Mouse (Mus musculus) MEL (cell line): Measurements from ENCODE around the gene Xpot. TPM values are rescaled to one million over a fixed set of nuclear protein-coding genes. Genes with fewer than 3 reads are reported as not detected.

ENCODE experiments used
- DNase-seq: peaks from one replicate; pipeline ENCODE4 v3.0.0; 2011; ENCODE audit warnings: low read depth, low spot score
- H3K27ac ChIP-seq: 2 replicates; pipeline ENCODE4 v1.5.1; 2012; ENCODE audit warnings: low read depth, mild to moderate bottlenecking, control low read depth, low read length, moderate library complexity; ENCODE audit not compliant: control insufficient read depth
- H3K27me3 ChIP-seq, 2 experiments: fragments of 150-350 bp in 1 of 2; sonication (generic) in 1 of 2; 2 replicates each; pipeline ENCODE4 v1.6.1; 2012; ENCODE audit warnings: low read length in 2 of 2, mild to moderate bottlenecking in 2 of 2, improper control_type of control experiment in 1 of 2, moderate library complexity in 1 of 2; ENCODE audit not compliant: insufficient read depth in 2 of 2, control insufficient read depth in 1 of 2
- H3K36me3 ChIP-seq, 2 experiments: 2 replicates each; pipeline ENCODE4 v1.6.1; 2012 to 2014; ENCODE audit warnings: low read length in 2 of 2, improper control_type of control experiment in 1 of 2, inconsistent platforms in 1 of 2, mild to moderate bottlenecking in 1 of 2; ENCODE audit not compliant: insufficient read depth in 2 of 2, control insufficient read depth in 1 of 2
- H3K4me1 ChIP-seq, 2 experiments: fragments of 150-350 bp in 1 of 2; sonication (generic) in 1 of 2; 2 replicates each; pipeline ENCODE4 v1.6.1; 2012; ENCODE audit warnings: low read length in 2 of 2, improper control_type of control experiment in 1 of 2, mild to moderate bottlenecking in 1 of 2; ENCODE audit not compliant: insufficient read depth in 2 of 2, control insufficient read depth in 1 of 2
- H3K4me3 ChIP-seq, 2 experiments: fragments of 150-350 bp in 1 of 2; sonication (generic) in 1 of 2; 2 replicates each; pipeline ENCODE4 v1.5.1; 2012; ENCODE audit warnings: low read depth in 2 of 2, low read length in 2 of 2, mild to moderate bottlenecking in 2 of 2, moderate library complexity in 2 of 2, control low read depth in 1 of 2, improper control_type of control experiment in 1 of 2; ENCODE audit not compliant: control insufficient read depth in 1 of 2, insufficient read depth in 1 of 2
- H3K79me2 ChIP-seq: 2 replicates; pipeline ENCODE4 v1.6.1; 2012; ENCODE audit warnings: mild to moderate bottlenecking, low read length, moderate library complexity; ENCODE audit not compliant: control insufficient read depth, poor library complexity, insufficient read depth
- H3K9ac ChIP-seq: 2 replicates; pipeline ENCODE4 v1.6.1; 2012; ENCODE audit warnings: low read depth, mild to moderate bottlenecking, control low read depth, low read length, moderate library complexity; ENCODE audit not compliant: control insufficient read depth, poor library complexity, severe bottlenecking
- H3K9me3 ChIP-seq: fragments of 150-350 bp; sonication (generic); replicated peaks from 2 replicates; pipeline ENCODE4 v1.6.1; 2012; ENCODE audit warnings: mild to moderate bottlenecking, low read length, improper control_type of control experiment, moderate library complexity; ENCODE audit not compliant: insufficient read depth
- BHLHE40 ChIP-seq: IDR thresholded peaks from 2 replicates; pipeline ENCODE4 v1.6.1; 2012; ENCODE audit warnings: low read depth, mild to moderate bottlenecking, inconsistent platforms, low read length, improper control_type of control experiment, borderline replicate concordance
- ELF1 ChIP-seq: IDR thresholded peaks from 2 replicates; pipeline ENCODE4 v1.6.1; 2014; ENCODE audit warnings: low read depth, mild to moderate bottlenecking, inconsistent platforms, low read length, improper control_type of control experiment, moderate library complexity
- ETS1 ChIP-seq: IDR thresholded peaks from 2 replicates; pipeline ENCODE4 v1.6.1; 2012; ENCODE audit warnings: low read depth, mild to moderate bottlenecking, inconsistent platforms, low read length, improper control_type of control experiment, moderate library complexity
- GABPA ChIP-seq: IDR thresholded peaks from 2 replicates; pipeline ENCODE4 v1.6.1; 2012; ENCODE audit warnings: low read depth, mild to moderate bottlenecking, inconsistent platforms, low read length, improper control_type of control experiment, moderate library complexity
- GATA1 ChIP-seq: IDR thresholded peaks from 2 replicates; pipeline ENCODE4 v1.6.1; 2011; ENCODE audit warnings: low read depth, low read length, improper control_type of control experiment
- HCFC1 ChIP-seq: IDR thresholded peaks from 2 replicates; pipeline ENCODE4 v1.6.1; 2012; ENCODE audit warnings: low read depth, mild to moderate bottlenecking, inconsistent platforms, low read length, improper control_type of control experiment, moderate library complexity
- JUND ChIP-seq: IDR thresholded peaks from 2 replicates; pipeline ENCODE4 v1.6.1; 2011; ENCODE audit warnings: low read depth, mild to moderate bottlenecking, improper control_type of control experiment, low read length
- MAFK ChIP-seq: IDR thresholded peaks from 2 replicates; pipeline ENCODE4 v1.6.1; 2011; ENCODE audit warnings: low read depth, mild to moderate bottlenecking, low read length, improper control_type of control experiment, borderline replicate concordance
- MAX ChIP-seq: IDR thresholded peaks from 2 replicates; pipeline ENCODE4 v1.6.1; 2011; ENCODE audit warnings: low read length, improper control_type of control experiment
- MAZ ChIP-seq: IDR thresholded peaks from 2 replicates; pipeline ENCODE4 v1.6.1; 2012; ENCODE audit warnings: low read depth, mild to moderate bottlenecking, inconsistent platforms, low read length, improper control_type of control experiment
- MEF2A ChIP-seq: IDR thresholded peaks from 2 replicates; pipeline ENCODE4 v1.6.1; 2014; ENCODE audit warnings: low read depth, mild to moderate bottlenecking, inconsistent platforms, low read length, improper control_type of control experiment; ENCODE audit not compliant: poor library complexity, insufficient replicate concordance, severe bottlenecking; ENCODE audit errors: extremely low read depth
- MXI1 ChIP-seq: IDR thresholded peaks from 2 replicates; pipeline ENCODE4 v1.6.1; 2011; ENCODE audit warnings: mild to moderate bottlenecking, low read depth, low read length, improper control_type of control experiment
- MYB ChIP-seq: IDR thresholded peaks from 2 replicates; pipeline ENCODE4 v1.6.1; 2011; ENCODE audit warnings: mild to moderate bottlenecking, low read depth, low read length, improper control_type of control experiment
- NRF1 ChIP-seq: IDR thresholded peaks from 2 replicates; pipeline ENCODE4 v1.6.1; 2014; ENCODE audit warnings: low read depth, mild to moderate bottlenecking, inconsistent platforms, low read length, improper control_type of control experiment, moderate library complexity; ENCODE audit not compliant: poor library complexity, insufficient read depth, severe bottlenecking
- POLR2A ChIP-seq, 2 experiments: IDR thresholded peaks; 2 replicates each; pipeline ENCODE4 v1.6.1; 2011 to 2012; ENCODE audit warnings: low read length in 2 of 2, mild to moderate bottlenecking in 2 of 2, control low read depth in 1 of 2, improper control_type of control experiment in 1 of 2, low read depth in 1 of 2, moderate library complexity in 1 of 2; ENCODE audit not compliant: control insufficient read depth in 1 of 2, insufficient read depth in 1 of 2, poor library complexity in 1 of 2
- POLR2AphosphoS2 ChIP-seq: IDR thresholded peaks from 2 replicates; pipeline ENCODE4 v1.6.1; 2011; ENCODE audit warnings: low read length, improper control_type of control experiment
- POLR2AphosphoS5 ChIP-seq: IDR thresholded peaks from 2 replicates; pipeline ENCODE4 v1.6.1; 2012; ENCODE audit warnings: low read depth, borderline replicate concordance, mild to moderate bottlenecking, inconsistent platforms, low read length, moderate library complexity, mixed read lengths
- RAD21 ChIP-seq: IDR thresholded peaks from 2 replicates; pipeline ENCODE4 v1.6.1; 2011; ENCODE audit warnings: mild to moderate bottlenecking, low read depth, low read length, improper control_type of control experiment
- RCOR1 ChIP-seq: IDR thresholded peaks from 2 replicates; pipeline ENCODE4 v1.6.1; 2012; ENCODE audit warnings: low read depth, mild to moderate bottlenecking, inconsistent platforms, low read length, improper control_type of control experiment
- TAL1 ChIP-seq: IDR thresholded peaks from 2 replicates; pipeline ENCODE4 v1.6.1; 2012; ENCODE audit warnings: mild to moderate bottlenecking, inconsistent platforms, low read length, moderate library complexity, mixed read lengths
- TBP ChIP-seq: IDR thresholded peaks from 2 replicates; pipeline ENCODE4 v1.8.0; 2011; ENCODE audit warnings: low read depth, low read length, improper control_type of control experiment
- USF1 ChIP-seq: IDR thresholded peaks from 2 replicates; pipeline ENCODE4 v1.6.1; 2014; ENCODE audit warnings: low read depth, mild to moderate bottlenecking, inconsistent platforms, low read length, improper control_type of control experiment, moderate library complexity
- USF2 ChIP-seq, 2 experiments: IDR thresholded peaks; 2 replicates each; pipeline ENCODE4 v1.6.1; 2011 to 2012; ENCODE audit warnings: improper control_type of control experiment in 2 of 2, low read length in 2 of 2, borderline replicate concordance in 1 of 2, inconsistent platforms in 1 of 2, low read depth in 1 of 2, mild to moderate bottlenecking in 1 of 2; ENCODE audit not compliant: insufficient read depth in 1 of 2
- ZKSCAN1 ChIP-seq: IDR thresholded peaks from 2 replicates; pipeline ENCODE4 v1.6.1; 2012; ENCODE audit warnings: low read depth, mild to moderate bottlenecking, inconsistent platforms, low read length, improper control_type of control experiment, moderate library complexity
- ZMIZ1 ChIP-seq: IDR thresholded peaks from 2 replicates; pipeline ENCODE4 v1.6.1; 2012; ENCODE audit warnings: low read depth, mild to moderate bottlenecking, inconsistent platforms, low read length, improper control_type of control experiment, moderate library complexity
- ZNF384 ChIP-seq: IDR thresholded peaks from 2 replicates; pipeline ENCODE4 v1.6.1; 2012; ENCODE audit warnings: low read depth, mild to moderate bottlenecking, inconsistent platforms, low read length, improper control_type of control experiment
- polyA plus RNA-seq, 2 experiments: library from polyadenylated mRNA; stranded (reverse) in 1 of 2; unstranded in 1 of 2; fragments of >175 nt in 1 of 2; fragments of >200 nt in 1 of 2; gene quantifications; 2 replicates each; pipeline versions ENCODE4 v1.2.1 to v1.2.4; 2012; ENCODE audit warnings: low replicate concordance in 2 of 2, low read depth in 1 of 2; ENCODE audit not compliant: insufficient read length in 2 of 2, insufficient read depth in 1 of 2, missing spikeins in 1 of 2
- total RNA-seq: library from RNA; depleted of rRNA; stranded (reverse); fragments of 300-350 nt; gene quantifications from 2 replicates; pipeline ENCODE4 v1.2.3, GENCODE M21; 2012

Xpot gene
- total and polyA plus RNA-seq, 3 experiments, result 122 to 304 (median 154) TPM

- DNase-seq, result no peak
- Histone ChIP-seq H3K27me3 (no peaks in the 10 kb centered on the region), H3K4me3 (no peak overlapping the region), H3K9me3 (no peaks in the 10 kb centered on the region), H3K36me3 (peaks cover 0 to 27% of the 10 kb centered on the region in 2 experiments; a peak in 2 of 4 replicates), H3K27ac (no peak overlapping the region), H3K4me1 (peaks cover 10 to 23% of the 10 kb centered on the region in 2 experiments), H3K9ac (no peak overlapping the region), H3K79me2 (peaks cover 8% of the 10 kb centered on the region)
- no peak for TF ChIP-seq POLR2AphosphoS5
- no peak for TF ChIP-seq USF2 (IDR thresholded peaks at IDR 0.05; ENCODE audit: borderline replicate concordance in 1 of 2, insufficient read depth in 1 of 2, low read depth in 1 of 2, low read length in 2 of 2)
- TF ChIP-seq MAZ, result no peak
- TF ChIP-seq GABPA, result no peak
- no peak for TF ChIP-seq MAFK
- TF ChIP-seq GATA1, result no peak
- TF ChIP-seq NRF1, result no peak
- no peak; the same call in 1 of the 2 replicates for TF ChIP-seq BHLHE40
- no peak for TF ChIP-seq ETS1
- TF ChIP-seq MYB, result no peak
- no peak for TF ChIP-seq MXI1
- TF ChIP-seq ELF1, result no peak
- no peak for TF ChIP-seq HCFC1
Observed at GRCm38 (mm10) chr10:121639573-121639972, 13.4 kb upstream of the Xpot start.

- DNase-seq, result no peak
- Histone ChIP-seq H3K4me1 (peaks cover 10 to 20% of the 10 kb centered on the region in 2 experiments), H3K27ac (0 out of 2 replicates have a peak overlapping the region, but pooled peaks have one; percentile 4), H3K79me2 (no peaks in the 10 kb centered on the region), H3K36me3 (peaks cover 0 to 19% of the 10 kb centered on the region in 2 experiments; a peak in 2 of 4 replicates), H3K4me3 (no peak overlapping the region), H3K9me3 (no peaks in the 10 kb centered on the region), H3K9ac (no peak overlapping the region), H3K27me3 (no peaks in the 10 kb centered on the region)
- TF ChIP-seq ZMIZ1 (no peak), MXI1 (no peak), RCOR1 (no peak), ZKSCAN1 (no peak), USF1 (no peak), RAD21 (no peak), HCFC1 (no peak), ZNF384 (no peak), MAX (no peak), TAL1 (no peak), USF2 (IDR thresholded peaks at IDR 0.05; ENCODE audit: borderline replicate concordance in 1 of 2, insufficient read depth in 1 of 2, low read depth in 1 of 2, low read length in 2 of 2) (no peak), POLR2AphosphoS2 (no peak), GABPA (no peak), TBP (no peak), JUND (no peak), MAZ (no peak), MEF2A (no peak), POLR2A (IDR thresholded peaks at IDR 0.05; ENCODE audit: control insufficient read depth in 1 of 2, insufficient read depth in 1 of 2, low read depth in 1 of 2, low read length in 2 of 2, poor library complexity in 1 of 2) (no peak), POLR2AphosphoS5 (no peak)
Observed at GRCm38 (mm10) chr10:121636276-121636675, 10.1 kb upstream of the Xpot start.
